In the genomic region with DNA sequence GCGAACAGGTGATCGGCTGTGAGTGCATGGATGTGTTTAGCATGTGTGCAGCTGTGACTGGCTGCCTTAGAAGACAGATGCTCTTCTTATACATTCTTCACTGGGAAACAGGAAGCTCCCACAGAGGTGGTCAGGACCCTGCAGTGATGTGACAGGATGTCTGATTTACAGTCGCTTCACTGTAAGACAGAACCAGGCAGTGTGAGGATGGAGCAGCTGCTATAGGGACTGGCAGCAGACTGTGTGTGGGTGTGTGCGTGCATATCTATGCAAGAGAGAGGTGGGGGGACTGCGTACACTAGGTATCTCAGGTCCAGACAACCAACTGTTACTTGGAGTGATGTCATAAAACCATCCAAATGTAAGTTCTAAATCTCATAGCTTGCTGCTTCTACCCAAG, we compare ENCODE assay signal across 8 mouse cellular contexts.
A peak's percentile ranks its signal among the peaks of the same experiment; 100 is the strongest.
DNase-seq lines count a peak whose midpoint lies in the region; ATAC-seq lines count a peak whose summit lies in the region.

No protein-coding gene starts in this region.

- H3K4me1 ChIP-seq in heart, embryonic 13.5 days = peaks cover 46% of the 10 kb centered on the region
- H3K4me1 ChIP-seq in forebrain, embryonic 16.5 days (replicated peaks; ENCODE audit: control insufficient read depth, insufficient read depth, low read length) = peaks cover 10% of the 10 kb centered on the region; the same call in 1 of the 2 replicates
- peaks cover 28% of the 10 kb centered on the region for H3K4me1 ChIP-seq in limb, embryonic 12.5 days (replicated peaks)

- H3K4me2 ChIP-seq in heart, embryonic 13.5 days = no peak overlapping the region
- no peak overlapping the region for H3K4me2 ChIP-seq in forebrain, embryonic 16.5 days (ENCODE audit: low read length)
- H3K4me2 ChIP-seq in limb, embryonic 12.5 days = 0 out of 2 replicates have a peak overlapping the region, but pooled peaks have one; percentile 8

- no peak overlapping the region for H3K4me3 ChIP-seq in heart, embryonic 13.5 days
- H3K4me3 ChIP-seq in forebrain, embryonic 16.5 days (replicated peaks; ENCODE audit: low read length) = no peak overlapping the region
- H3K4me3 ChIP-seq in limb, embryonic 12.5 days (replicated peaks) = no peak overlapping the region

- no peak for ATAC-seq in heart, embryonic 13.5 days (ENCODE audit: extremely low read depth, insufficient number of reproducible peaks, low FRiP score, low TSS enrichment)
- ATAC-seq in forebrain, embryonic 16.5 days = peak; percentile 70; the same call in 1 of the 2 replicates
- peak; percentile 74; the same call in 1 of the 2 replicates for ATAC-seq in limb, embryonic 12.5 days (ENCODE audit: insufficient number of reproducible peaks, insufficient read depth, low FRiP score, low TSS enrichment, low read depth)

- no peak for DNase-seq in heart, postnatal 10 days
- peak; percentile 37 for DNase-seq in R1 (ENCODE audit: low read depth, low spot score)
- DNase-seq in gastrocnemius, adult 8-10 months (ENCODE audit: low spot score in 2 of 2) = no peak
- DNase-seq in ovary, adult 18-20 months (ENCODE audit: low spot score) = no peak
- DNase-seq in embryo, embryonic 9.5 days (ENCODE audit: extremely low spot score) = no peak

- intact Hi-C loops in heart, postnatal 10 days (cut with DNase I) = loop anchor here (1.0 to 5.0 kb wide), 4 partner anchors 184 to 515 kb away; no protein-coding TSS in a partner anchor

- no peaks in the 10 kb centered on the region for H3K9me3 ChIP-seq in heart, embryonic 13.5 days
- H3K9me3 ChIP-seq in forebrain, embryonic 16.5 days (ENCODE audit: control insufficient read depth, low read length) = no peaks in the 10 kb centered on the region
- no peaks in the 10 kb centered on the region for H3K9me3 ChIP-seq in limb, embryonic 12.5 days

- H3K27me3 ChIP-seq in heart, embryonic 13.5 days (replicated peaks) = no peaks in the 10 kb centered on the region; the same call in 1 of the 2 replicates
- H3K27me3 ChIP-seq in forebrain, embryonic 16.5 days (replicated peaks; ENCODE audit: control insufficient read depth, insufficient read depth, low read length) = no peaks in the 10 kb centered on the region
- H3K27me3 ChIP-seq in limb, embryonic 12.5 days = no peaks in the 10 kb centered on the region

- 0 out of 2 replicates have a peak overlapping the region, but pooled peaks have one; percentile 10 for H3K27ac ChIP-seq in heart, embryonic 13.5 days (replicated peaks)
- no peak overlapping the region for H3K27ac ChIP-seq in forebrain, embryonic 16.5 days (ENCODE audit: low read length)
- peak overlapping the region; percentile 56; the same call in 1 of the 2 replicates for H3K27ac ChIP-seq in limb, embryonic 12.5 days

- WGBS in heart, embryonic 13.5 days = 71% methylated on average over 5 of the region's 5 CpGs
- WGBS in forebrain, embryonic 16.5 days = 78% methylated on average over 5 of the region's 5 CpGs
- WGBS in limb, embryonic 12.5 days = 73% methylated on average over 5 of the region's 5 CpGs

- H3K36me3 ChIP-seq in heart, embryonic 13.5 days = no peaks in the 10 kb centered on the region
- no peaks in the 10 kb centered on the region for H3K36me3 ChIP-seq in forebrain, embryonic 16.5 days (ENCODE audit: control insufficient read depth, insufficient read depth)
- no peaks in the 10 kb centered on the region for H3K36me3 ChIP-seq in limb, embryonic 12.5 days

- H3K9ac ChIP-seq in heart, embryonic 13.5 days = no peak overlapping the region
- H3K9ac ChIP-seq in forebrain, embryonic 16.5 days (replicated peaks; ENCODE audit: low read depth, low read length) = no peak overlapping the region
- H3K9ac ChIP-seq in limb, embryonic 12.5 days (replicated peaks) = no peak overlapping the region
